26 mouse cellular contexts compared by ENCODE assay signal in genomic region chr1:166973731-166974130, GRCm38 (mm10). TPM values are rescaled to one million over a fixed set of nuclear protein-coding genes. Genes with fewer than 3 reads are reported as not detected.
DNase-seq lines count a peak whose midpoint lies in the region; ATAC-seq lines count a peak whose summit lies in the region.
"Had no signal": no experiment of that assay in that cellular context is flagged by ENCODE, and none has a peak within 500 bp of the region (broad histone marks: within the 10 kb centered on the region; RNA-seq: fewer than 3 reads in every experiment).

No protein-coding gene starts in this region.

- WGBS in midbrain, embryonic 10.5 days, result 88% methylated on average over 3 of the region's 3 CpGs

- H3K36me3 ChIP-seq in midbrain, embryonic 10.5 days, result no peaks in the 10 kb centered on the region
- H3K36me3 ChIP-seq: G1E had no signal

- H3K4me3 ChIP-seq in midbrain, embryonic 10.5 days, result no peak overlapping the region

- no peak overlapping the region for H3K27ac ChIP-seq in midbrain, embryonic 10.5 days (replicated peaks)

- no peaks in the 10 kb centered on the region for H3K9me3 ChIP-seq in midbrain, embryonic 10.5 days (replicated peaks)

- ATAC-seq in frontal cortex, adult (ENCODE audit: low TSS enrichment), result 0 out of 2 replicates have a peak, but pooled peaks have one; percentile 44
- ATAC-seq: activated CD4-positive, CD25-positive, alpha-beta regulatory T cell, adult 4 months; CD4-positive, CD25-positive, alpha-beta regulatory T cell, adult 4 months; Patski had no signal

- DNase-seq in frontal cortex, postnatal 14 days (ENCODE audit: low spot score in 2 of 2), result no peak
- peak; percentile 64 for DNase-seq in 3T3-L1 (ENCODE audit: low read depth, low spot score)
- peak; percentile 78 for DNase-seq in NIH3T3 (ENCODE audit: low read depth)
- DNase-seq in brain, adult 2 months (ENCODE audit: low read depth, low spot score), result peak; percentile 22
- no peak for DNase-seq in left cerebral cortex, postnatal 4 days
- no peak for DNase-seq in adrenal gland, postnatal 10 days
- no peak for DNase-seq in midbrain, embryonic 10.5 days (ENCODE audit: low spot score)
- DNase-seq: adrenal gland, adult 2 months; adrenal gland, adult 8-10 months; adrenal gland, postnatal 14 days; adrenal gland, postnatal 25 days; adrenal gland, postnatal 36 days; B cell, adult 2 months; cerebellum, adult 11 months; cerebellum, adult 11-12 months; cerebellum, adult 18-20 months; cerebellum, adult 2 months; cerebellum, adult 8-10 months; cerebellum, adult 9-10 months had no signal

- H3K4me1 ChIP-seq in midbrain, embryonic 10.5 days, result no peaks in the 10 kb centered on the region

- intact Hi-C loops in left cerebral cortex, postnatal 4 days (cut with DNase I), result no loop called here

- no peaks in the 10 kb centered on the region for H3K27me3 ChIP-seq in midbrain, embryonic 10.5 days (ENCODE audit: low read depth, poor library complexity, severe bottlenecking)
- H3K27me3 ChIP-seq: Patski had no signal

RNA-seq across cellular contexts. Expression of gene Fam78b, which starts 27.5 kb away (rescaled TPM):
- total RNA-seq in left cerebral cortex, postnatal 4 days (2021), result 10 to 100 TPM; 59.1 to 68.6 TPM
- 1 to 10 TPM; 7.2 to 8.0 TPM for total RNA-seq in adrenal gland, postnatal 10 days (2021)
- 1.7 and 2.4 TPM in 2 replicates for polyA plus RNA-seq in midbrain, embryonic 10.5 days (2016; fragmentation: Nextera tagmentation; extraction: Ambion mirVana)
- total RNA-seq: CH12.LX, MEL had no signal
- polyA plus RNA-seq: activated CD4-positive, CD25-positive, alpha-beta regulatory T cell, adult 4 months; G1E; Patski had no signal

Comparison
In these comparisons a context has a peak if more than half of its experiments do, and no peak if none do; other contexts are left out.
1. DNase-seq: peak in 3T3-L1 (single experiment), NIH3T3 (single experiment) and brain, adult 2 months (single experiment); none in frontal cortex, postnatal 14 days (0 of 2), left cerebral cortex, postnatal 4 days (single experiment), adrenal gland, postnatal 10 days (single experiment) and midbrain, embryonic 10.5 days (single experiment).
2. RNA of gene Fam78b, which starts 27.5 kb away (total RNA-seq): 59.1 to 68.6 TPM in left cerebral cortex, postnatal 4 days; 7.2 to 8.0 TPM in adrenal gland, postnatal 10 days; every median in the first group is over 4 times any median in the second.